Mouse (Mus musculus) CD8-positive naive resting alpha-beta T cell, adult 2 months (primary cell): ENCODE measurements around the gene Vmn2r57.
A peak's percentile ranks its signal among the peaks of the same experiment; 100 is the strongest.
"Not testable (repeated sequence)": the region's sequence is repeated elsewhere in the genome, so short reads cannot be mapped to it uniquely, and the experiment has no call there.

Experiments used
- DNase-seq, 2 experiments: peaks; one replicate each; pipeline ENCODE4 v3.0.0; 2022; ENCODE audit warnings: low read depth in 2 of 2, low spot score in 2 of 2

The Vmn2r57 gene

GRCm38 (mm10) chr7:41448596-41448995 is at the start of gene Vmn2r57:
Vmn2r57 (minus strand) TSS chr7:41448696.
- not testable (repeated sequence) for DNase-seq

DNA sequence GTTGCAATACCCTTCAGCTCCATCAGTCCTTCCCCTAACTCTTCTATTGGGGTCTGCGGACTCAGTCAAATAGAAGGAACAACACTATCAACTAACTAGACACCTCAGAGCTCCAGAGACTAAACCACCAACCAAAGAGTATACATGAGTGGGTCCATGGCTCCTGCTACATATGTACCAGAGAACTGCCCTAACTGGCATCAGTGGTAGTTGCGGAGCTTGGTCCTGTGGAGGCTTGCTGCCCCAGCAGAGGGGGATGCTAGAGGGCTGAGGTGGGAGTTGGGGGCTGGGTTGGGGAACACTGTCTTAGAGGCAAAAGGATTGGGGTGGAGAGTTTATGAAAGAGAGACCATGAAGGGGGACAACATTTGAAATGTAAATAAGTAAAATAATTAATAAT is 49.4 kb upstream of the Vmn2r57 start:
- no peak for DNase-seq

- DNase-seq, result no peak
Measured at GRCm38 (mm10) chr7:41451864-41452263, 3.4 kb upstream of the Vmn2r57 start.

GRCm38 (mm10) chr7:41394130-41394529 is 54.4 kb downstream of the Vmn2r57 start:
- no peak for DNase-seq

DNA sequence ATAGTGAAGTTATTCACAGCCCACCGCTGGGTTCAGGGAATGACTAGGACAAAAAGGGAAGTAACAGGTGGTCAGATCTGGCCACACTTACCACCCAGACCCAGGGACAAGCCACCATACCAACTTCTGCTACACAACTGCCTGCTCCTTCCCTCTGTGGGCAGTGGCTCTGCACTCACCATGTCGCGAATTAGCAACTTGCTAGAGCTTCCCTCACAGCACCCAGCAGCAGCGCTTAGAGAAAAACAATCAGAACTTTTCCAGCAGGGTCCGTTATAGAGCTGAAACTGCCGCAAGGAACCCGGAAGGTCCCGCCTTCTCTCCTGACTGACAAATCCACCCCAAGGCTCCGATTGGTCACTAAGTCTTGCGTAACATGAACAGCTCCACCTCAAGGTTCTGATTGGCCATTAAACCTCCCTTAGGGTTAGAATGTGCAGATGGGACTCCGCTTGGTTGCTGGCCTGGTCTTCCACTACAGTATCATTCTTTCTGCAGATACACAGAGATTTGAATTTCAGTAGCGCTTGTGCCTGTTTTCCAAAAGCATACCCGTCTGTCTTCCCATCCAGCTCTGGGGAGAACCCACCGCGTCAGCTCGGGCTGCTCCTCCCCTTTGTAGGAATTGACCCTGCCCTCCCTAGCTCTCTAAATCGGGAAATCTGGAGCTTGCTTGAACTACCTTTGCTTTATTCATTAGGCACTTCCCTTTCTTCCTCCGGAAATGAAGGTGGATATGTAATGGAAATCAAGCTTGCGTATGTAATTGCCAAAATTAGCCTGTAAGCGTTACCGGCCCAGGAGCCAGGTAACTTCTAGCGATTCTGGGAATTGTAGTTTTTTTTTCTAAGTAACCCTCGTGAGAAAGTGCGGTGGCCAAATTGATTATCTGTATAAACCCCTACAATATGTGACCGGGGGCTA is 55.2 kb downstream of the Vmn2r57 start, which contains the start of gene AI987944:
TSS of gene AI987944 (minus strand) at position 332 of the 924 bp plus-strand sequence.
- peak; percentile 62 to 72 for DNase-seq
